ENCODE assay signal across 8 mouse cellular contexts in the genomic region with DNA sequence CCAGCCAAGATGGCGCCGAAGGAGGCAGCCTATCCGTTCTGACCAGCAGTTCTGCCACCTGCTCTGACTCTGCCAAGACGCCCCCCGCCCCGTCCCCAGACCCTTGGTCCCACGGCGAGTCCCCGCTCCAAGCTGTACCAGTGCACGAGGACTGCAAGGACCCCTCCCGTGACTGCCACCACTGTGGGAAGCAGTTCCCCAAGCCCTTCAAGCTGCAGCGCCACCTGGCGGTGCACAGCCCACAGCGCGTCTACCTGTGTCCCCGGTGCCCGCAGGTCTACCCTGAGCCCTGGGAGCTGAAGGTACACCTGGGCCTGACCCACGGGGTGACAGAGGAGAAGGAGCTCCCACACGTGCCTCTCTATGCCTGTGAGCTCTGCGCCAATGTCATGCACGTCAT. TPM values are rescaled to one million over a fixed set of nuclear protein-coding genes. Genes with fewer than 3 reads are reported as not detected.
DNase-seq lines count a peak whose midpoint lies in the region; ATAC-seq and TF ChIP-seq lines count a peak whose summit lies in the region.

No protein-coding gene starts in this region.

- no peaks in the 10 kb centered on the region for H3K36me3 ChIP-seq in embryonic facial prominence, embryonic 10.5 days (replicated peaks)
- no peaks in the 10 kb centered on the region for H3K36me3 ChIP-seq in midbrain, postnatal 0 days (ENCODE audit: insufficient read depth, low read length)

- H3K9ac ChIP-seq in midbrain, postnatal 0 days (replicated peaks; ENCODE audit: low read length, poor library complexity, severe bottlenecking) = peak overlapping the region; percentile 51

- H3K27ac ChIP-seq in embryonic facial prominence, embryonic 10.5 days (replicated peaks) = peak overlapping the region; percentile 82
- no peak overlapping the region for H3K27ac ChIP-seq in midbrain, postnatal 0 days (ENCODE audit: low read depth, low read length)

- H3K4me2 ChIP-seq in midbrain, postnatal 0 days (ENCODE audit: low read depth, low read length, poor library complexity, severe bottlenecking) = peak overlapping the region; percentile 58

- DNase-seq in 416B (ENCODE audit: low read depth) (peak; percentile 45), liver (peak; percentile 87)
- peak; percentile 87 for DNase-seq in adrenal gland, postnatal 10 days
- peak; percentile 86 for DNase-seq in embryonic facial prominence, embryonic 10.5 days (ENCODE audit: low spot score)
- DNase-seq in heart, adult 8-10 months (ENCODE audit: low spot score) = peak; percentile 52
- DNase-seq in kidney, adult 9 months = peak; percentile 75
- DNase-seq in midbrain, postnatal 0 days (ENCODE audit: low spot score) = peak; percentile 80
- DNase-seq in spleen, postnatal 4 days (ENCODE audit: low spot score in 2 of 2) = peak; percentile 81 to 94

- peak overlapping the region; percentile 62 for H3K4me3 ChIP-seq in embryonic facial prominence, embryonic 10.5 days
- H3K4me3 ChIP-seq in midbrain, postnatal 0 days (ENCODE audit: low read depth, low read length) = peak overlapping the region; percentile 25; the same call in 1 of the 2 replicates

- H3K9me3 ChIP-seq in embryonic facial prominence, embryonic 10.5 days = no peaks in the 10 kb centered on the region
- no peaks in the 10 kb centered on the region for H3K9me3 ChIP-seq in midbrain, postnatal 0 days (ENCODE audit: low read length)

- H3K27me3 ChIP-seq in embryonic facial prominence, embryonic 10.5 days (replicated peaks; ENCODE audit: low read depth, poor library complexity, severe bottlenecking) = peaks cover 94% of the 10 kb centered on the region
- no peaks in the 10 kb centered on the region; the same call in 1 of the 2 replicates for H3K27me3 ChIP-seq in midbrain, postnatal 0 days (ENCODE audit: insufficient read depth, low read length)

- WGBS in embryonic facial prominence, embryonic 10.5 days = 4% methylated on average over 21 of the region's 21 CpGs
- 3% methylated on average over 21 of the region's 21 CpGs for WGBS in midbrain, postnatal 0 days

- peak; percentile 46 for ATAC-seq in midbrain, postnatal 0 days (ENCODE audit: low FRiP score)

- peak; percentile 98 for TF ChIP-seq CTCF in midbrain, postnatal 0 days (IDR thresholded peaks at IDR 0.05)

- peaks cover 38% of the 10 kb centered on the region for H3K4me1 ChIP-seq in embryonic facial prominence, embryonic 10.5 days
- 0 out of 2 replicates have a peak, but pooled peaks cover 2% of the 10 kb centered on the region for H3K4me1 ChIP-seq in midbrain, postnatal 0 days (ENCODE audit: insufficient read depth, low read length)

RNA-seq across cellular contexts. Expression of gene Zfpm1, which starts 12.5 kb away (rescaled TPM):
- total RNA-seq in adrenal gland, postnatal 10 days (2021) = 10 to 100 TPM; 27.2 to 29.0 TPM
- polyA plus RNA-seq in embryonic facial prominence, embryonic 10.5 days (2016; fragmentation: Nextera tagmentation; extraction: Ambion mirVana) = 1.5 and 2.0 TPM in 2 replicates
- 10 to 100 TPM; 18.1 to 23.2 (median 21.3) TPM for total RNA-seq in heart, adult 8-10 months (2022)
- total RNA-seq in midbrain, postnatal 0 days (2014; rRNA removed) = 19.6 and 28.6 TPM in 2 replicates
- polyA plus RNA-seq in midbrain, postnatal 0 days (2015; fragmentation: Nextera tagmentation; extraction: Ambion mirVana) = 1.2 TPM in 2 replicates
